Mouse (Mus musculus) embryonic facial prominence, embryonic 11.5 days (tissue): ENCODE measurements around the gene Dusp16. TPM values are rescaled to one million over a fixed set of nuclear protein-coding genes. Genes with fewer than 3 reads are reported as not detected.
"Not testable (repeated sequence)": the region's sequence is repeated elsewhere in the genome, so short reads cannot be mapped to it uniquely, and the experiment has no call there.

ENCODE experiments used
- ATAC-seq: fragments of 200-750 bp; cut with Nextera tagmentation; replicated peaks from 2 replicates; pipeline ENCODE4 v1.8.0; 2017; ENCODE audit warnings: low read depth; ENCODE audit not compliant: insufficient number of reproducible peaks, low FRiP score, low TSS enrichment
- DNase-seq: peaks from one replicate; pipeline ENCODE4 v3.0.0-alpha.2; 2015; ENCODE audit warnings: low spot score
- H3K27ac ChIP-seq: fragments of 300-500 bp; sonication (generic); replicated peaks from 2 replicates; pipeline ENCODE4 v1.5.1; 2014; ENCODE audit warnings: mild to moderate bottlenecking, low read depth, low read length, control low read depth
- H3K27me3 ChIP-seq: fragments of 300-500 bp; sonication (generic); 2 replicates; pipeline ENCODE4 v1.6.1; 2014; ENCODE audit warnings: mild to moderate bottlenecking, low read length, moderate library complexity, mixed read lengths; ENCODE audit not compliant: control insufficient read depth, insufficient read depth
- H3K36me3 ChIP-seq: fragments of 300-500 bp; sonication (generic); replicated peaks from 2 replicates; pipeline ENCODE4 v1.6.1; 2014; ENCODE audit warnings: low read depth, mild to moderate bottlenecking, low read length, moderate library complexity, mixed read lengths; ENCODE audit not compliant: control insufficient read depth, insufficient read depth
- H3K4me1 ChIP-seq: fragments of 300-500 bp; sonication (generic); 2 replicates; pipeline ENCODE4 v1.6.1; 2014; ENCODE audit warnings: low read length, mixed read lengths; ENCODE audit not compliant: control insufficient read depth, insufficient read depth
- H3K4me2 ChIP-seq: fragments of 300-500 bp; sonication (generic); 2 replicates; pipeline ENCODE4 v1.6.1; 2014; ENCODE audit warnings: low read depth, mild to moderate bottlenecking, control low read depth, low read length, moderate library complexity
- H3K4me3 ChIP-seq: fragments of 300-500 bp; sonication (generic); 2 replicates; pipeline ENCODE4 v1.5.1; 2014; ENCODE audit warnings: low read depth, low read length, control low read depth
- H3K9ac ChIP-seq: fragments of 300-500 bp; sonication (generic); replicated peaks from 2 replicates; pipeline ENCODE4 v1.6.1; 2014; ENCODE audit warnings: mild to moderate bottlenecking, control low read depth, low read length
- H3K9me3 ChIP-seq: fragments of 300-500 bp; sonication (generic); replicated peaks from 2 replicates; pipeline ENCODE4 v1.6.1; 2016; ENCODE audit warnings: mild to moderate bottlenecking, low read length, inconsistent platforms, mixed read lengths; ENCODE audit not compliant: control insufficient read depth
- WGBS: fragments of 180-500 bp; shearing (Covaris S2); extraction: QIAGEN DNeasy Blood & Tissue Kit; methylation state at CpG from one replicate; pipeline ENCODE4 v1.1.7; 2014; 5-methylcytosine and 5-hydroxymethylcytosine counted together
- polyA plus RNA-seq: library from polyadenylated mRNA; unstranded; fragments of >200 nt; fragmentation: Nextera tagmentation; extraction: Ambion mirVana; gene quantifications from 2 replicates; pipeline ENCODE4 v1.2.1, GENCODE M21; 2014

The Dusp16 gene
- polyA plus RNA-seq, 1 experiment from 2014 or later, result 15.4 TPM

- ATAC-seq, result no peak
- 63% methylated on average over 2 of the region's 2 CpGs for WGBS
Measured at GRCm38 (mm10) chr6:134685040-134685439, 107.4 kb downstream of the Dusp16 start.

GRCm38 (mm10) chr6:134684354-134684915, 108.0 kb downstream of the Dusp16 start:
- ATAC-seq (no peak), DNase-seq (no peak)
- Histone ChIP-seq H3K4me3 (no peak overlapping the region), H3K27ac (no peak overlapping the region), H3K9ac (no peak overlapping the region), H3K27me3 (no peaks in the 10 kb centered on the region), H3K36me3 (no peaks in the 10 kb centered on the region), H3K4me2 (no peak overlapping the region), H3K4me1 (no peaks in the 10 kb centered on the region), H3K9me3 (no peaks in the 10 kb centered on the region)
- WGBS, result 81% methylated on average over 6 of the region's 6 CpGs

More at GRCm38 (mm10) chr6:134685040-134685439, 107.4 kb downstream of the Dusp16 start:
- no peaks in the 10 kb centered on the region for H3K36me3 ChIP-seq
- H3K4me3 ChIP-seq, result no peak overlapping the region
- no peak overlapping the region for H3K4me2 ChIP-seq
- no peaks in the 10 kb centered on the region for H3K9me3 ChIP-seq
- no peak overlapping the region for H3K27ac ChIP-seq
- no peak overlapping the region for H3K9ac ChIP-seq
- no peaks in the 10 kb centered on the region for H3K27me3 ChIP-seq
- H3K4me1 ChIP-seq, result no peaks in the 10 kb centered on the region
- no peak for DNase-seq

GRCm38 (mm10) chr6:134679330-134679729, 113.1 kb downstream of the Dusp16 start:
- not testable (repeated sequence) for H3K9ac ChIP-seq, ATAC-seq, DNase-seq, H3K4me1 ChIP-seq, H3K4me2 ChIP-seq, H3K27ac ChIP-seq, H3K4me3 ChIP-seq, H3K27me3 ChIP-seq, H3K9me3 ChIP-seq, H3K36me3 ChIP-seq
- 92% methylated on average over 4 of the region's 4 CpGs for WGBS

GRCm38 (mm10) chr6:134678037-134678436, 114.4 kb downstream of the Dusp16 start:
- Histone ChIP-seq H3K4me1 (no peaks in the 10 kb centered on the region), H3K36me3 (no peaks in the 10 kb centered on the region), H3K27ac (no peak overlapping the region), H3K9me3 (no peaks in the 10 kb centered on the region), H3K27me3 (no peaks in the 10 kb centered on the region), H3K9ac (no peak overlapping the region), H3K4me2 (no peak overlapping the region), H3K4me3 (no peak overlapping the region)
- ATAC-seq (no peak), DNase-seq (no peak)
- 84% methylated on average over 3 of the region's 3 CpGs for WGBS

GRCm38 (mm10) chr6:134677504-134677903, 114.9 kb downstream of the Dusp16 start:
- ATAC-seq (no peak), DNase-seq (no peak)
- Histone ChIP-seq H3K4me1 (no peaks in the 10 kb centered on the region), H3K27me3 (no peaks in the 10 kb centered on the region), H3K9me3 (no peaks in the 10 kb centered on the region), H3K4me2 (no peak overlapping the region), H3K36me3 (no peaks in the 10 kb centered on the region), H3K27ac (no peak overlapping the region), H3K9ac (no peak overlapping the region), H3K4me3 (no peak overlapping the region)
- WGBS, result 76% methylated on average over 4 of the region's 4 CpGs

GRCm38 (mm10) chr6:134673712-134674111, 118.7 kb downstream of the Dusp16 start:
- DNase-seq, H3K9ac ChIP-seq, H3K27me3 ChIP-seq, H3K4me2 ChIP-seq, H3K27ac ChIP-seq, H3K4me3 ChIP-seq, H3K36me3 ChIP-seq, ATAC-seq, H3K4me1 ChIP-seq, H3K9me3 ChIP-seq: not testable (repeated sequence)
- WGBS, result 95% methylated on average over 8 of the region's 8 CpGs

- no peak overlapping the region for H3K4me2 ChIP-seq
- no peak overlapping the region for H3K27ac ChIP-seq
- 69% methylated on average over 4 of the region's 4 CpGs for WGBS
- no peak for DNase-seq
- H3K27me3 ChIP-seq, result no peaks in the 10 kb centered on the region
- no peak overlapping the region for H3K9ac ChIP-seq
- H3K4me1 ChIP-seq, result no peaks in the 10 kb centered on the region
- H3K9me3 ChIP-seq, result no peaks in the 10 kb centered on the region
- ATAC-seq, result no peak
- H3K36me3 ChIP-seq, result no peaks in the 10 kb centered on the region
- H3K4me3 ChIP-seq, result no peak overlapping the region
Measured at GRCm38 (mm10) chr6:134670881-134671411, 121.5 kb downstream of the Dusp16 start.

- ATAC-seq, result no peak
- DNase-seq, result no peak
- H3K27ac ChIP-seq, result no peak overlapping the region
- 75% methylated on average over 6 of the region's 6 CpGs for WGBS
- H3K9me3 ChIP-seq, result no peaks in the 10 kb centered on the region
- H3K4me2 ChIP-seq, result no peak overlapping the region
- H3K4me3 ChIP-seq, result no peak overlapping the region
- H3K27me3 ChIP-seq, result no peaks in the 10 kb centered on the region
- H3K36me3 ChIP-seq, result no peaks in the 10 kb centered on the region
- no peaks in the 10 kb centered on the region for H3K4me1 ChIP-seq
- H3K9ac ChIP-seq, result no peak overlapping the region
Measured at GRCm38 (mm10) chr6:134669179-134669865, 123.1 kb downstream of the Dusp16 start.
